Mouse (Mus musculus) gastrocnemius, postnatal 25 days (tissue): ENCODE data around the gene Ccm2. TPM values are rescaled to one million over a fixed set of nuclear protein-coding genes. Genes with fewer than 3 reads are reported as not detected.

ENCODE experiments used
- DNase-seq: peaks from one replicate; pipeline ENCODE4 v3.0.0; 2022
- total RNA-seq, 2 experiments: library from RNA; stranded (reverse); gene quantifications; 1 replicate in 1 of 2; 2 replicates in 1 of 2; pipeline ENCODE4 v1.2.3; 2021

The Ccm2 gene
- total RNA-seq, 2 experiments from 2014 or later = 20.1 to 20.8 TPM

DNA sequence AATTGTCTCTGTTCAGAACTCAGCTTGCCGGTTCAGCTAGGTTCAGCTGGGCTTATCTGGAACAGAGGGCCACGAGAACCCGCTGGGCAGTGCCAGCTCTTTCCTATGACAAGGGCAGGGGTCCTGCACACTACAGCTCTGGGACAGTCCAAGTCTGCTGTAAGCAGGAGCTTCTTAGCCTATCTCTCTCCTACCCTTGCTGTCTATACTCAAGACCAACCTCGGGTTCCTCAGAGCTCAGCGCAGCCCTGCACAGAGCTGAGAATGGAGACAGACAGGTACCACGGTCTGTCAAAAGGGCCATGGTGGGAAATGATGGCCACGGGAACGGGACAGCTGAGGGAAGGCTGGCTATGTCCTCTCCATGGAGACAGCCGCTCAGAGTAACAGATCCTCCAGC, 56.5 kb downstream of the Ccm2 start:
- no peak for DNase-seq

DNA sequence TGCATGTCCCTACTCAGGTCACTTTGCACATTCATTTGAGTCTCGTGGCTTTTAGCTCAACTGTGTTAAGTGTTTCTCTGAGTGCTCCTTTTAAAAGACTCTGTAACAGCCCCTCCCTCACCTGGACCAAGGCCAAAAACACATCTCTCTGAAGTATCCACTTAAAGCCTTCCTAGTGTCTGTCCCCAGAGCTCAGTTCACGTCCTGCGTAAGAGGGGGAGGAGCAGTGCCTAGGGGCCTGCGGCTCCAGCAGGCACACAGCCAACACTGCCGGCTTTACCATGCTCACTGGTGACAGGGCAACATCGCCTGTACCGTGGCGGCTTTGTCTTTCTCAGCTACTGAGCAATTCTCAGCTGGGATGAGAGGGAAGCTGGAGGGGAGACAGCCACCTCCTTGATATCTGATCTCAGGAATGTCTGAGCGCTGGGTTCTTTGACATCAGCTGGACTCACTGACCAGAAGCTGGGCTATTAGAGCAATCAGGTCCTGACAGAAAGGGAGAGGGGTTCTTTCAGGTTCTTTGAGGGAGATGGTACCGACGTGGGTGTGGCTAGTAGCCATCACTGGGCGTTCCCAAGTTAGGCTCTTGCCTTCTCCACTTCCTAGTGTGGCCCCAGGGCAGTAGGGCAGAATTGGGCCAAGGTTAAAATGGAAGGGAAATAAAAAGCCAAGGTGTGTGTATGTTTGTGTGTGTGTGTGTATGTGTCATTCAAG, 57.4 kb downstream of the Ccm2 start:
- DNase-seq = no peak

DNA sequence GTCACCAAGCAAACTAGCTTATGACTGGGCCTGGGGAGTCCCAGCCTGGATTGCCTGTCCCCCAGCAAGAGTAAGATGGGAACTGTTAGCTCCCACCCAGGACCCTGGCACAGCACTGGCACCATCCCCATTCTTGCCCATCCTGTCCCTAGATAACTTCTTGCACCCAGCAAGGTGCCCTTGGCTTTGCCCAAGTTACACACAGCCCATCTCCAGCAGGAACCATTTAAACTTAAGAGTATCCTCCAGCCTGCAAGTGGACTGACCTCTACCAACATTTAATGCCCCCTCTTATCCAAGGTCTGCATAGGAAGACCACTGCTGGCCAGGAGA, 57.9 kb downstream of the Ccm2 start:
- no peak for DNase-seq

DNA sequence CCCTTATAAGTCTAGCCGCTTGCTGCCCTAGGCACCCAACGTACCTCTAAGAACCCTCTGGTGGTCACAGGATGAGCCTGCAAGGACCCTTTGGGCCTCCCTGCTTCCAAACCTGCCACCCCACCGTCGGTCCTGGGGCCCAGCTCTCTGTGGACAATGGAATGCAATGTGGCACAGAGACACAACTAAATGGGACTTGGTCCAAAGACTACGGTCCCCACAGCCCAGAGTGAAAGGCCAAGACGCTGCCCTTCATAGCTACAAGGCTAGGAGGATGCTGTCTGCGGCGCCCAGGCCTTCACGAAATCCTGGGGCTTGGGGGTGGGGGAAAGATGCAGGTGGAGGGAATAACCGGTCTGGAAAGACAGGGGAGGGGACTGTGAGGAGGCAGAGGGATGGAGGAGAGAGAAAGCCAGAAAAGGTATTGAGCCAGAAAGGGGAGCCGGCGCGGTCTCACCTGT, 58.4 kb downstream of the Ccm2 start:
- no peak for DNase-seq

DNA sequence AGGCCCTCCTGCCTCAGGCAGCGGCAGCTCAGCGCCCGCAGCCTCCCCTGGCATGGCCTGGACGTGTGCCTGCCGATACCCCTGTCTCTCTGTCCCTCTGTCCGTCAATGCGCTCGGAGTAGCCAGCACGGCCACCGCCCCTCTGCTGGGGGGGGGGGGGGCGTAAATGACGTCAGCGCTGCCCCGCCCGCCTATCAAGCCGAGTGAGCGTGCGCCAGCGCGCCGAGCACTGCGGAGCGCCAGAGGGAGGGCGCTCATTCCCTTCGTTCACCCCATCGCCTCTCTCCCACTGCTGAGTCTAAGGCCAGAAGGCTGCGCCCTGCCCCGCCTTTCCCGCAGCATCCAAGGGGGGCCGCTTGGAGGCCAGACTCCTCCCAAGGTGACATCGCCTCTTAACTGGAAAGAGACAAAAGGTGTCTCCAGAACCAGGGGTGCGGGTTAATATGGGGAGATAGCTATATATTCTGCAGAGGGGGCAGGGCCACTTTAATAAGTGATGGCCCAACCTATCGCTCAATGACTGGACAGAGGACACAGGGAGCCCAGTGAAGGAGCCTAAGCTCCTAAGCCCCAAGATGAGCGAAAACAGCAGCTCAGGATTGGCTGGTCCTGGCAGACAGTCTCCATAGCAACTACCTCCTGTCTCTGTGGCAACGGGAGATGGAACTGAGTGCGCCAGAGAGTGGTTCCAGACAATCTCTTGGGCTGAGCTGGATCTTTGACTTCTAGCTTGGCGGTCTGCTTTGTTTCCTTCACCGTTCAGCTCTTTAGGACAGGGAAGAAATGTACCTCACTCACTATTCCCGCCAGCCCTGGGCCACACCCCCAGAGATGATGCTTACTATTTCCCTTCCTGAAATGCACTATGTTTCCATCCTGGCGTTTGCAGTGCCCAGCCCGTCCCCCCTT, 59.1 kb downstream of the Ccm2 start, which contains the start of gene Nacad:
TSS of gene Nacad (minus strand) at position 563 of the 909 bp plus-strand sequence.
- no peak for DNase-seq

DNA sequence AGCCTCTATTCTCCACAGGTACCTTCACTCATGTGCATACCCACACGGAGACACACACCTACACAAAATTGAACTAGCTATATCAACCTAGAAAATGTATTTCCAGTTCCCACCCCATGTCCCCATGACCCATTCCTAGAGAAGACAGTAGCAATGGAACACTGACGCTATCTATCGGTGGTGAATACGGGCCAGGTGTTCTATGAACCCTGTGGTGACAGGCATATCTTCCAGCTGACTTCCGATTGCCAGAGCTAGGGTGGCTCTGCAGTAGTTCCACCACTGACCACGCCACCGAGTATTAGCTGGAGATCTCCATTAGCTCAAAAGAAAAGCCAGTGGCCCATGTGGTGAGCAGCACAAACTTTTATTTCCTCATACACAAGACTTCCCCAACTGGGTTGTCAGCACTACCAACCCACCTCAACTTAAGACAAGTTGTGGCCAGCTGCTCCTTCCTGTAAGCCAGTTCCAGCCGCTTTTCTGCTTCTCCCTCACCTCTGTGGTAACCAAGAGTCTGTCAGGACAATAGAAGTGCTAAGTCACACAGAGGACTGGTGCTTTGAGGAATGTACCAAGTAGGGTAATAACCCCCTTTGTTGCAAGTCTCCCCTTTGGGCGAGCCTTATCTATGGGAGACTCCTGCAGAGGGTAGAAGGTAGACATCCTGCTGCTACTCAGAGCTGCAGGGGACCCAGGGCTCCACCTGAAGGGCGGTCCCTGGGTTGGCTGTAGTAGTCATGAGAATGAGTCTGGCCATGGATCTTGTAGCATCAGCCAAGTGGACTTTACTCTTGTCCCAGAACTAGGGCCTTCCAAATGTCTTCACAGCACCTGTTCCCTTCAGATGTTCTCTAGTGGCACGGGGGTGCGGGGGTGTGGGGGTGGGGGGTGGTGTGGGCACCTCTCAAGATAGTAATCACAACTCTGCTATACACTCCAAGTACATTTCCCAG, 68.8 kb downstream of the Ccm2 start:
- no peak for DNase-seq

DNA sequence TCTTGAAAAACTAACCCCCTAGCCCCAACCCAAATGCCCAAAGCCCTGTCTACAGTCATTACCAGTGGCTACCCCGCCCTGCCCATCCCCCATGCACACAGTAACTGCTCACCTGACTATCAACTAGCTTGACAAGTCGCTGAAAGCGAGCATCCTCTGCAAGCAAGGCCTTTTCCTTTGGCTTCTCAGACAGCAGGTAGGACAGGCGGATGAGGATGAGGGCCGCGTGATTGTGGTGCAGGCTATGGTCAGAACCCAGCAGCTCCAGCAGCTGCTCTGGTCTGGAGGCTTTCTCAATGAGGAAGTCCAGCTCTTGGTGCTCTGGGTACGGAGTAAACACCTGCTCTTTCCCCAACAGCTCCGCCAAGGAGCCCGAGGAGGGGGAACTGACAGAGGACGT, 77.0 kb downstream of the Ccm2 start:
- DNase-seq = no peak

DNA sequence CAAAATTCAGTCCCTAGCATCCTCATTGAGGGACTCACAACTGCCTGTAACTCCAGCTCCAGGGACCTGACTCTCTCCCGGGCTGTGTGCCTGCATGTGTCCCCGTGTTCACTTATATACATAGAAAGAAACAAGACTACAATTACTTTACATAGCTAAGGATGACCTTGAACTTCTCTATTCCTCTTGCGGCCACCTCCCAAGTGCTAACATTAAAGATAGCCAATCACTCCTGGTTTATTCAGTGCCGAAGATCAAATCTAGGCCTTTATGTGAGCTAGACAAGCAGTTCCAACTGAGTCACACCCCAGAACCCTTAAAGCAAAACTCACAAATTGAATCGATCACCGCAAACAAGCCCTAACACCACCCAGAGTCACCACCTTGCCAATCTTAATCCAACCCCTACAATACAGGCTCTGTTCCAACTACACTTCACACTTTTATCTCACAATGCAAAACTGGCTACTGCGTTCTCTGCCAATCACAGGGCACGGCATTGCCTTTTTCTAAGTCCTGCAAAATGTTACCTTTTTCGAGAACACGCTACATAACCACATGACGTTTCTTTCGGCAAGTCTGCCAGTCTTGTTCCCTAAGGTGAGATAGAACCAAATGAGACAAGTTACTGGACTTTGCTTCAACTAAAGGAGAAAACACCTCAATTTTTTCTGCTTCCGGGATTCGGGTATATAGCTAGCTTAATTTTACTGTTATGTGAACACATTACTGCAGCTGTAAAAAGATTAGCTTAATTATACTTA, 78.1 kb downstream of the Ccm2 start:
- no peak for DNase-seq

DNA sequence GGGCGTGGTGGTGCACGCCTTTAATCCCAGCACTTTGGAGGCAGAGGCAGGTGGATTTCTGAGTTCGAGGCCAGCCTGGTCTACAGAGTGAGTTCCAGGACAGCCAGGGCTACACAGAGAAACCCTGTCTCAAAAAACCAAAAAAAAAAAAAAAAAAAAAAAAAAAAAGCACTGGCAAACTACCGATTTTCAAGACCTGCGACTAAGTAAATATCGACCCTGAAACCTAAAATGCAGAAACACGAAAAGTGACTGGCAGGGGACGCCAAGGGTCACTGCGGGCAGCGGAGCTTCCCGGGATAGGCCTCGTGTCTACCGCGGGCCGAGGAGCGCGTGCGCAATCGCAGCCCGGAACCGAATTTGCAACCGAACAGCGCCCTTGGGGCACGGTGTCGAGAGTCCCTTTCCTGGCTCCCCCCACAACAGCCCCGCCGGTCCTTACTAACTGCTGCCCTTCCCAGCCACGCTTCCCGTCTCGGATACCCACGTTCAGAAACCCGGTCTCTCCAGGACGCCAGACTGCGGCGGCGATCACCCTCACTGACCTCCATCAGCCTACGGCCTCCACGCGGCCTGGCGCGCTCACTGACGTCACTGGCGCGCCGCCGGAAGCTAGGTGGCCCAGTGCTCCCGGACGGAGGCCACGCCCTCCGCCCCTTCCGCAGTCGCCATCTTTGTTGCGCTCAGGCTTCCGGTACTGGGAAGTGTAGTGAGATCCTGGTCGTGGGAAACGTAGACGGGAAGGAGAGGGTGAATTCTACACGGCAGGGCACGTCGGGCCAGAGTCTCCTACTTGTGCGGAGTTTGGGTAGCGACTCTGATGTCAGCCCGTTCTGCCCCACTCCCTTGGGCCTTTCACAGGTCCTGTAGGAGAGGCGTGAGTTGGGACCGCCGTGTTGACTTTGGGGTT, 79.0 kb downstream of the Ccm2 start, which contains the start of gene Tbrg4:
TSS of gene Tbrg4 (minus strand) at position 590 of the 910 bp plus-strand sequence.
- DNase-seq = peak; percentile 92

DNA sequence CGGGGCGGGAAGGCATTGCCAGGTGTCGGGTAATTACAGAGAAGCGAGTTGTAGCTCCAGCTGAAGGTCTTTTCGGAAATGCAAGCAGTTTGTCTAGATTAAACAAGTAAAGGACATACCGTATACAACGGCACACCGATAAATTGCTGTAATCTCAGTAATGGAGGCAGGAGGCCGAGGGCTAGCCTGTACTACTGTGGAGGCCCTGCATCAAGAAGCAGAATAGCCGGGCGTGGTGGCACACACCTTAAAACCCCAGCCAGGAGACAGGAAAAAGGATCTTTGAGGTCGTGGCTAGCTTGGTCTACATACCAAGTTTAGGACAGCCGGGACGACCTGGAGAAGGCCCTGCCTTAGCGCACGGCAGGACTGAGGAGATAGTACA, 79.7 kb downstream of the Ccm2 start:
- DNase-seq = no peak

DNA sequence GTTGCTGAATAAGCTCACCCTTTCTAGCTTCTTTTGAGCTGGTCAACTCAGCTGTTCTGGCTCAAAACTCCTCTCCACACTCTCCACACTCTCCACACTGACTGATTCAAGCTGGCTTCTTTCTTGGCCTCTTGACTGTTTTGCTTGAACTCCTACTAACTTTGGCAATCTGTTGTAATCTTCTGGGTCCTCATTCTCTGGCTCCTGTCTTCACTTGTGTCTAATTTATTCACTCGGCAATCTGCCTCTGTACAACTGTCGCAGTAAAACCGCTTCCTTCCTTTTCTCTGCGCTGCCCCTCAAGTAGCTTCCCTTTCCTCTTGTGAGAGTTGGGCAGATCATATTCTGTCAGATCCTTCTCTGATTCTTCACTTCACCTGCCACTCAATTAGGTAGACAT, 81.0 kb downstream of the Ccm2 start:
- DNase-seq = no peak

DNA sequence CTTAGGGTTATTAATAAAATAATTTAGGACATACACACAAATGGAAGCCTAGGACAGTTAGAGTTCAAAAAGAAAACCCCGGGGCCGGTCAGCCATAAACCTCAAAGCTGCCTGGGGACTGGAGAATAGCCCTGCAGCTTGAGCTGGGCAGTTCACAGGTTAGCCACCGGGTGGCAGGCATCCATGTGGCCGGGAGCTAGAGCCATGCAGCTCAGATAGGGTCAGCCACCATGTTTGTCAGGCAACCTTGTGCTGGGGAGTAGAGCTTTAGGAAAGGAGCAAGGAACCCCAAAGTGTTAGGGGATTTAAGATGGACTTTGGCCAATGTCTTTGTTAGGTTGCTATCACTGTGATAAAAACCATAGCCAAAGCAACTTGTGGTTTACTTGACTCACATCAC, 81.9 kb downstream of the Ccm2 start:
- no peak for DNase-seq

DNA sequence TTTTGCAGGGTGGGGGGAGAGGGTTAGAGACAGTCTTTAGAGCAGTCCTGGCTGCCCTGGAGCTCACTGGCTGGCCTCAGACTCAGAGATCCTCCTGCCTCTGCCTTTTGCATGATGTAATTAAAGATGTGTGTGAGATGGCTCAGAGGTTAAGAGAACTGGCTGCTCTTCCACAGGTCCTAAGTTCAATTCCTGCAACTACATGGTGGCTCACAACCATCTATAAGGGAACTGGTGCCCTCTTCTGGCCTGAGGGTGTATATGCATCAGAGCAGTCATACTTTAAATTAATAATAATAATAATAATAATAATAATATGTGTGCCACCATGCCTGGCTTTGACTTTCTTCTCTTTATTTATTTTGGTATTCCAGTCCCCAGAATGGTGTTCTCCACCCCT, 83.0 kb downstream of the Ccm2 start:
- DNase-seq = no peak

DNA sequence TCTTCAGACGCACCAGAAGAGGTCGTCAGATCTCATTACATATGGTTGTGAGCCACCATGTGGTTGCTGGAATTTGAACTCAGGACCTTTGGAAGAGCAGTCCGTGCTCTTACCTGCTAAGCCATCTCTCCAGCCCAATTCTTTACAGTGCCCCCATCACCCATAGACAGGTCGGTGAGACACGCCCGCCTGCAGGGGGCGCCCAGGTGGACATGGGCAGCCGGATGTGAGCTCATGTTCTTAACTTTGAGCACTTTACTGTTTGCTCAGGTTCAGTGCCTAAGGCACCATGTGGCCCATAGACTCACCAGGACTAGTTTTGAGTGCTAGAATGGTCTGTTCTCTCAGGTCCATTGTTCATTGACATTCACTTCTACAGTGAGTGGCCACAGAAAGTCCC, 89.5 kb downstream of the Ccm2 start:
- DNase-seq = no peak

DNA sequence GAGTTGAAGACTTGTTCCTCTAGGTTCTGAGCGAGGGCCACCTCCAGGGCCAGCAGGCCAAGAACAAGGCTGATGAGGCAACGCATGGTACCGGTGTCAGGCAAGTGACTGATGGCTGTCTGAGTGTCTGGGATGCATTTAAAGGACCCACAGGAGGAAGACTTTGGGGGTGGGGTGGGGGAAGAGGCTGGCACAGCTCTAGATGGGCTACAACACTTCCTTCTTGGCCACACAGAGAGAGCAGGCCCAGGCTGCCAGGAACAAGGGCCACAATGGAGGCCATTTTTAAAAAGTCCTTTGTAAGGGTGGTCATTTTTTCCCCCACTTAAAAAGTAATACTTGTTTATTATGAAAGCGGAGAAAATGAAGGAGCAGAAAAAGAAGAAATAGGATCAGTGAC, 91.8 kb downstream of the Ccm2 start, which contains the start of gene Wap:
TSS of gene Wap (minus strand) at position 101 of the 400 bp plus-strand sequence.
- DNase-seq = no peak

DNA sequence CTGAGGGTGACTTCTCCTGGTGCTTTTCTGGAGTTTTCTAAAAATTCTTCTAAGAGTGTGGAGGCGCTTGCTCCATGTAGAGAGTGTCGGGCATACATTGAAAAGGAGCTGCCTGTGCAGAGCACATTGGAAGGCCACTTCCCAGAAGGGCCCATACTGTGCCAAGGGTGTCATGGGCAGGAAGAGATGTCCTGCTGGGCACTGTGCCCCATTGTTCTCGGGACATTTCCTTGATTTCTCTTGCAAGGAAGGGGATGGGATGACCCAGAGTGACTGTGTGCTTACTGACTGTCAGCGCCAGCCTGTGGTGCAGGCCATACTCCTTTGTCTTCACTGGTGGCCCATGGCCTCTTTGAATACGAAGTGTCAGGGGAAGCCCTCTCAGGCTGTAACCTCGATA, 92.4 kb downstream of the Ccm2 start:
- DNase-seq = no peak

DNA sequence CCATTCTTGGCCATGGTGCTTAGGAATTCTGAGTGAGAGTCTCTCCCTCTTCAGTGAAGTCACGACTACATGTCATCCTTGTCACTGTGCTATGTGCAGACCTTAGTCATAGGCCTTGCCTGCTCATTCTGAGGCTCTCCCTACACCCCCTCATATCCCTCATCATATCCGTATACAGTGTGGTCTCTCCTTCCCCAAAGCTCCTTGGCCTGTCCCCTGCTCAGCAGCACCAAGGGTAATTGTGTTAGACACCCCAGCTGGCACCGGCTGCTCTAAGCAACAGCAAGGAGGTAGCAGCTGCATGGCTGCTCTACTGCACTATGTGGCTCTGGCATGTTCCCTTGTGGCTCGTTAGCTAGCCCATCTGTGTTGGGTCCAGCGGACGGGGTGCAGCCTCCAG, 97.9 kb downstream of the Ccm2 start:
- DNase-seq = no peak
